Mouse (Mus musculus) testis, postnatal 14 days (tissue): Measurements from ENCODE around the gene Fam189a1.

Source experiments
- DNase-seq: peaks from one replicate; pipeline ENCODE4 v3.0.0; 2021; ENCODE audit warnings: low spot score

Gene Fam189a1

DNA sequence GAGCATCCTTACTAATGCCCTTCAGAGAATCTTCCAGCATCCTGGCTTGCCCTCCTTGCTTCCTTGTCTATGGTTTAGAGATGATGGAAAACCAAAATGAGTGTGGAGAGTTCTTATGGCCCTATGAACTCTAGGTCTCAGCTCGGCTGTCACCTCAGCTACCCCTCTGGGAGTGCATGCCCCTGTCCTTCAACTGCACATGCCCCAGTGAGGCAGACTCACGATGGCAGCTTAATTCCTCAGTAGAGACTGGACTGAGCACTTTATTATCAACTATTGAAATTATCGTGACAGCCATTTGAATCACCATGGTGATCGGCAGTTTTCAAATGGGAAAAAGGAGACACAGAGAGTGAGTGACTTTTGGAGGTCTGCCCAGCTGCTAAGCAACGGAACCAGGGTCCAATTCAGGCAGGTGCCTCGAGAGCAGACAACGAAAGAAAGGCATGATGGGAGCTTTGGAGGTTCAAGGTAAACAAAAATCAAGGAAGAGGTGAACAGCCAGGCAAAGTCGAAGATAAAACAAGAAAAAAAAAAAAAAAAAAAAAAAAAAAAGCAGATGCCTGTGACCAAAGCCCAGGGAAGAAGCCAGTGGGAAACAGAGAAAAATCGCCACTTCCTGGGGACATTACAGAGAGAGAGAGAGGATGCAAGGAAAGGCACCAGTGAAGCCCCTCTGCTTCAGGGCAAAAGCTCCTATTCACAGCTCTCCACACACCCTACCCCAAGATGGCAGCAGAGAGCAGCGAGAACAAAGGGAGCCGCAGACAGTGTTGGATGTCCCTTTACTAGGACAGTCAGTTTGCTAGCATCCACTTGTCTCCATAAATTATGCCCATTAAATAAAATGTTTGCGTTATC is 206.2 kb downstream of the Fam189a1 start:
- no peak for DNase-seq

- no peak for DNase-seq
These were observed 206.9 kb downstream of the Fam189a1 start for GRCm38 (mm10) chr7:64949465-64949864.

- DNase-seq: no peak
These were observed 211.7 kb downstream of the Fam189a1 start for GRCm38 (mm10) chr7:64944686-64945085.

DNA sequence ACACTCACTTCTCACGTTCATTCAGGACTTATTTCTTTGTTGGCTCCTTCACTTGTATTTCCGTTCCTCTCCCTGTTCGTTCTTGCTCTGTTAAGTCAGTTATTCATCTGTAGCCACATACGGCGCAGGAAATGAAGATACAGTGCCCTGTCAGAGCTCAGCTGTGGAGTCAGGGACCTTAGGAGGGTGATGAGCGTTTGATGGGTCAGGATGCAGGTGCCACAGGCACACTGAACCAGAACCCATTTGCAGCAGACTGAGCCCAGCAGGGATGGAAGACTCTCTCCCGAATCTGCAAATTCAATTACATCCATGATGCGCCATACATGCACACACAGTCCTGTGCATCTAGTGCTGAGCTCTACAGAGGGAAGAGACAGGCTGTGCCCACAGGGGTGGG is 212.2 kb downstream of the Fam189a1 start:
- no peak for DNase-seq

- no peak for DNase-seq
These were observed 219.4 kb downstream of the Fam189a1 start for GRCm38 (mm10) chr7:64936927-64937326.

GRCm38 (mm10) chr7:64934115-64934514 is 222.3 kb downstream of the Fam189a1 start:
- DNase-seq: no peak

DNA sequence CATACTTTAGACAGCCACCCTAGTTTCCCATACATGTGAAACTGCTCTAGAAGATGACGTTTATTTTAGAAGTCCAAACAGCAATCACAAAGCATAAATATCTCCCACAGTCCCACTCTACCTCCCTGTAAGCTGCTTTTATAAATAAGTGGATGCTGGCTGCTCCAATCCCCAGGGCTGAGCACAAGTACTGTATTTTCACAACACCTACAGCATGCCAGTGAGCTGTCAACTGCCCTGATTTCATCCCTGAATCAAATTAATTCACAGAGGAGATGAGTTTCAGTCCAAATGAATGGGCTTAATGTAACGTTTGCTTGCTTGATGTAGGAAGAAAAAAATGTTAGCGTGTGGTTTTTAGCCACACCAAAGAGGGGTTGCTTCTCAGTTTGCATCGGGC is 225.4 kb downstream of the Fam189a1 start:
- DNase-seq: no peak

- no peak for DNase-seq
These were observed 232.5 kb downstream of the Fam189a1 start for GRCm38 (mm10) chr7:64923918-64924317.

- no peak for DNase-seq
These were observed 235.2 kb downstream of the Fam189a1 start for GRCm38 (mm10) chr7:64921189-64921588.

GRCm38 (mm10) chr7:64920735-64921134 is 235.6 kb downstream of the Fam189a1 start:
- no peak for DNase-seq

DNA sequence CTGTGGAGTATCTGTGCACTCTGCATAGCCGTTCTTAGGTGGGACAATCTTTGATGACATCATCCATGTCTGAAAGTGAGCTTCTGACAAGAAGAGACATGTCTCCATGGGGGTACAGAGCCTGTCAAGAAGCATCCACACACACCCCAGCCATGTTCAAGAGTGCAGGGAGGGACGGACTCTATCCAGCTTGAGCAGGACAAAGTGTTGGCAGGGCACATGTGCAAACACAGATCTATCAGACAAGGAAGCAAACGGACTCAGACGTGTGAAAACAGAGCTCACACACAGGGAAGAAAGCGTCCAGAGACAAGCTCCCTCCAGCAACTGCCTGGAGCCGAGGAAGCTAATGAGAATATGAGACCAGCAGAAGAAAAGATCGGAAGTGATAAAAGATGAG is 239.7 kb downstream of the Fam189a1 start:
- DNase-seq: no peak

- DNase-seq: no peak
These were observed 241.2 kb downstream of the Fam189a1 start for GRCm38 (mm10) chr7:64915121-64915520.

- DNase-seq: no peak
These were observed 244.4 kb downstream of the Fam189a1 start for GRCm38 (mm10) chr7:64911945-64912344.

DNA sequence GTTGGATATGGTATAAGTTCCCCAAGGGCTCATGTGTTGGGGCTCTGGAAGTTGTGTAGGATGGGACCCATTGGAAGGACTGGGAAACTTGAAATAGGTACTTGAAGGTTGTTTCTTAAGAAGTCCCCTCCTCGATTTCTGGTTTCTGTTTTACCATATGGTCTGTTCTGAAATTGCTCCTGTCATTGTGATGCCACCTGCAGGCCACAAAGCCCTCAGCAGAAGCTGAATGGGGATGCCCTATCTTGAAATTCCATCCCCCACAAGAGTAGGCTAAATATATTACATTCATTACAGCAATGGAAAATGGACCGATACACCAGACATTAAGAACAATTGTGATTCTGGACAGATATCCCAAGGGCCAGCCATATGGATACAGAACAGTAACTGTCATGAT is 246.2 kb downstream of the Fam189a1 start:
- no peak for DNase-seq

- no peak for DNase-seq
These were observed 249.4 kb downstream of the Fam189a1 start for GRCm38 (mm10) chr7:64906955-64907354.

DNA sequence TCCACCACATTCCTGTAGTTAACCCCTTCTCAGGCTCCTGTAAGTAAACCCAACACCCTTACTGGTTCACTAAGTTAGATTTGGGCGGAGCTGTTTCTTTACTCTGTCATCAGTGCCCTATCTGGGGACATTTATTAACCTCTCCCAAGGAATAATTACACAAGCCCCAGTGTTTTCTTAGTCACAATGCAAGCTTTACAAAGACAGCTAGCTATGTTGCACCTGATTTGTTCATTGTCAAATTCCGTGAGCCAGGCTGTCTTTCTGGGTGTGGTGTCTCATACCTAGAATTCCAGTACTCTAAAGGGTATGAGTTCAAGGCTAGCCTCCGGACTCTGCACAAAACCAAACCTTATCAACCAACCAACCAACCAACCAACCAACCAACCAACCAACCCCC is 250.9 kb downstream of the Fam189a1 start:
- DNase-seq: no peak

GRCm38 (mm10) chr7:64900249-64900648 is 256.1 kb downstream of the Fam189a1 start:
- no peak for DNase-seq

GRCm38 (mm10) chr7:64896587-64896986 is 259.8 kb downstream of the Fam189a1 start:
- DNase-seq: no peak

DNA sequence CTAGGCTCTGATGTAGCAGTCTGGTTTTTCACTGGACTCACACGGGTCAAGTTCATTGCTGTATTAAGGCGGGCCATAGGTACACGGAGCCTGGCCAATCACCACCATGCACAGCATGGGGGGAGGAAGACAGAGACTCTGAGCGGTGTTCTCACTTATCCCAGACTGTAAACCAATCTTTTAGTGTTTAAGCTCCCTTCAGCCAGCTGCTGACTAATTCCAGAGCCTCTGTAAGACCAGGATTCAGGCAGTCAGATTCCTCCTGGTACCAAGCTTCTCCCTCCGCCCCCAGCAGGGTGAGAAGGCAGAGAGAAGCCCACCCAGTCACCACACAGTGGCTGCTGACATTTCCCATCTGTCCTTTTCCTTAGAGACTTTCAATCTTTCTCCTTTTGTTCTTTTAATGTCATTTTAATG is 260.7 kb downstream of the Fam189a1 start:
- DNase-seq: no peak

DNA sequence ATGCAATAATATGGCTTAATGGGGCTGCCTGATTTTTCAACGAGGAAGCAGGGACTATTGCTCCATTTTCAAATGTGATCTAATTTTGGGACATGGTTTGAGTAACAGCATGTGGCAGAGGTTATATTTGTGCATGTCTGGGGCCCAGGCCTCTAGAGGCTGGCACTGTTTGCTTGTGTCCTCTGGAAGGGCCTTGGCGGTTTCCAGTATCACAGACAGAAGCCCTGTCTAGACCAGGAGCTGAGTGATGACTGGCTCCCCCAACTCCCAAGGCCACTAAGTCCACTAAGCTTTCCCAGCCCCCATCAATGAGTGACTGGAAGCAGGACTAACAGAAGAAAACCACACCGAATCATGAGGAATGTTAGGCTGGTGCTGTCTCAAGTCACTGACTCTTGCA is 265.2 kb downstream of the Fam189a1 start:
- no peak for DNase-seq

DNA sequence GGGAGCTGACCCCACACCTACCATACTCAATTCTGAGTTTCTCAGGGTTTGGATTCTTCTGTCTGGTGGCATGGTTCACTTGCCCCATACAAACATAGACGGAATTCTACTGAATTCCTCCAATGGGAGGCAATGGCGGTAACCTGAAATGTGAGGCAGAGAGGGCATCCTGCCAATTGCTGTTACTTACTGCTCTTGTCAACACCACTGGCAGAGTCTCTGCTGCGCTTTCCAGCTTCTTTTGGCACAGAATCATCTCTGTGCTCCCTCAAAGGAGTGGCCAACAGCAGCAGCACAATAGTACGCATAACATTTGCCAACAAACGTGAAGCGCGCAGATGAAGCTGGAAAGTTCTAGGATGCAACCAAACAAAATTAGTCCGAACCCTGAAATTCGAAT is 266.5 kb downstream of the Fam189a1 start:
- peak; percentile 25 for DNase-seq

DNA sequence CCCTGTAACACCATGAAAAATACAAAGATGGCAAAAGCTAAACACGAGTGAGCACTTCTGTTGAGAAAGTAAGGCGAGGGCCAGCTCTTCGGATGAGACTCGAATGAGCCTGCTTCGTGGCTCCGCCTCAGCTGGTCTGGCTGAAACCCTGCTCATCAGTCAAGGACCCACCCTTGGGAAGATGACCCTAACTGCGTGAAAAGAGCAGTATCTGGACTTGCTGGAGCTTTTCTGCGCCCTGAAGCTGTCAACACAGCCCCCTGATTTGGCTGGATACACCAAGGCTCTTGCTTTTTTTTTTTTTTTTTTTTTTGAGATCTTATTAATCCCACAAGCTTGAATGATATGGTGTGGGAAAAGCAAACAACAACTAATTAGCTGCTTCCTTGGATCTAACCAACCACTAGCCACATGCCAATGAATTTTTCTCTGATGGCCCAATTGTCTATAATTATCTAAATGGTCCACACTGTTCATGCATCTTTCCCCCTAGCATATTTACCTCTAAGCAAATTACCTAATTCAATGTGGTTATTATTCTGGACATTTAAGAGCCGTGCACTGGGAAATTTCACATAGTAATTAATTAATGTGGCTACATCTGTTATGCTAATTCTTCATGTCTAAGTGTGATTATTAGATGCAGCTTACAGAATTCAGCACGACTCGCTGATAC is 272.0 kb downstream of the Fam189a1 start:
- no peak for DNase-seq

GRCm38 (mm10) chr7:64882243-64882642 is 274.1 kb downstream of the Fam189a1 start:
- DNase-seq: no peak
